Mouse (Mus musculus) embryo, embryonic 10.5 days (tissue): ENCODE data around the gene Evl.
"Not testable (repeated sequence)": the region's sequence is repeated elsewhere in the genome, so short reads cannot be mapped to it uniquely, and the experiment has no call there.

Experiments
- DNase-seq: peaks from one replicate; pipeline ENCODE4 v3.0.0-alpha.2; 2015; ENCODE audit warnings: low spot score

The Evl gene

DNA sequence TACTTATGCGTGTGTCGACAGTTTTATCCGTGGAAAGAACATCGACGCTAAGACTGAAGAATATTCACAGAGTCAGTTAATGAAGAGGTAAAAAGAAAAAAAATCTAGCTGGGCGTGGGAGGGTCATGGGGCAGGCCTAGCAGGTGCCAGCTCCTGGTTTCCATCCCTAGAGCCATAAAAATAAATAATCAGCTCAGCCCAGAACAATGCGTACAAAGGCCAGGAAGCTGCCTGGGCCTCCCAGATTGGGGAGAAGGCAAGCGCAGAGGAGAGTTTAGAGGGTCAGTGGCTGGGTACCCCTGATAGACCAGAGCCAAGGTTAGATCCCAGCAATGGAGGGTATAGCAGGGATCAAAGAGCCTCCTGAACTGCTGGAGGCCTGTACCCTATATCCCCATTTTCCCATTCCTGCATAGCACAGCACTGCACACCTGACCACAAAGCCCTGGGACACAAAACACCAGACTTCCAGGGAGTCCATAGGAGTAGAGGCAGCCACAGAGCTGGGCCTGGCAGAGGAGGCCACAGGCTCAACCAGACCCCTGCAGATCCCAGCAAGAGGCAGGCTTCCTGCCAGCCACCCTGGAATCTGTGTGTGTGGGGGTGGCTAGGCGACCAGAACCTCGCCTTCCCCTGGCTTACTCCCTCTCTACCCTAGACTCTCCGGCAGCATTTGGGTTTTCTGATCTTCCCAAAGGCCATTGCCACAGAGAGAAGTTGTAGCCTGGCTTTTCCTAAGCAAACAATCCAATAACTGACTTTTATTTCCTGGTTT, 144.4 kb downstream of the Evl start:
- no peak for DNase-seq

DNA sequence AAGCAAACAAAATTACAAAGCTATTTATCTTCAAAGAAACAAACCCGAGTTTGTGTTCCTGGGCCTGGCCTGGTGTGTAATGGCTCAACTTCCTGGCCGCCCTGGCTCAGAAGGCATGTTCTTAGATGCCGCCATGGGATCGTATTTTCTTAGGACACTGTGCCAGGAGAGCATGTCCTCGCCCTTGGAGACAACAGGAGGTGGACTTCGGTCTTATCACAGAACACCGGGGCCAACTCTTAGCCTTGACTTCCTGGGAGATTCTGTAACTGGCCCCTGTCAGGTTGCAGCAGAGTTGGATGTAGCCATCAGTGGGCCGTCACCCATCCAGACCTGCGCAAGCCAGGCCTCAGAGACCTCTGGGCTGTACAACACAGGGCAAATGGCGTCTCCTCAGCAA, 145.1 kb downstream of the Evl start:
- no peak for DNase-seq

- DNase-seq: no peak
Measured at GRCm38 (mm10) chr12:108700037-108700436, 145.5 kb downstream of the Evl start.

GRCm38 (mm10) chr12:108701221-108701620, 146.7 kb downstream of the Evl start:
- no peak for DNase-seq

DNA sequence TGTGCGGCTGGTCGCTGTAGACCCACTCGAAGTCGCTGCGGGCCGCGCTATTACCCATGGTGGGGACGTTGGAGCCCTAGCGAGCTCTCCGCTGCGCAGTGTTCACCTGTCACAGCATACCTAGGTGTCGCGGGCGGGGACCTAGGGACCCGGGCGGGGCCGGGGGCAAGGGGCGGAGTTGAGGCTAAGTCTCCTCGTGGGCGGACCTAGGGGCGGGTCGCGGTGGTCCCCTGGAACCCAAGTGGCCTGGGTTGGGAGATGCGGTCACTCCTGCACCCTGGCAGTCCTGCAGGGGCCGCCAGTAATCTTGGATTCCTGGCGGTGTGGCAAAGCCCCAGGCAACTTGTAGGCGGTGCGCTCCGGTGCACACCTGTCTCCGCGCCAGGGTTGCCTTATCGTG, 147.7 kb downstream of the Evl start, which contains the start of gene Degs2:
Degs2 (minus strand) TSS at position 131 of the 400 bp plus-strand sequence.
- DNase-seq: peak; percentile 14

GRCm38 (mm10) chr12:108705486-108705885, 151.0 kb downstream of the Evl start:
- DNase-seq: no peak

DNA sequence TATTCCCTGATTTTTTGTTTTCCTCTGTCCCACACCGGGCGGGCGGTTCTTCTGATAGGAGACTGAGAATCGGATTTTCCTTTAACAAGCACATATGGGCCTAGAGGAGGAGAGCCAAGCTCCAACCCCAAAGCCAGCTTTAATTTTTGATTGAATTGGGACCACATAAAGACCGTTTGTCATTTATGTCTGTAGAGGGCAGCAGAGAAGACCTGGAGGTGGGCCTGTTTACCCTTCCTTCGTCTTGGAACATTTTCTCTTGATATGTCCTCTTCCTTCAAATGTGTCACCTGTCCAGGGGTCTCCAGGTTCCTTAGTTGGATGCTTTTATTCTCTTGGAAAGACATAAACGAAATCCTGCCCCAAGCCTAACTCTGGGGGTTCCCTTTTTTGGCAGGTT, 151.6 kb downstream of the Evl start:
- DNase-seq: peak; percentile 46

- no peak for DNase-seq
Measured at GRCm38 (mm10) chr12:108709386-108709785, 154.9 kb downstream of the Evl start.

DNA sequence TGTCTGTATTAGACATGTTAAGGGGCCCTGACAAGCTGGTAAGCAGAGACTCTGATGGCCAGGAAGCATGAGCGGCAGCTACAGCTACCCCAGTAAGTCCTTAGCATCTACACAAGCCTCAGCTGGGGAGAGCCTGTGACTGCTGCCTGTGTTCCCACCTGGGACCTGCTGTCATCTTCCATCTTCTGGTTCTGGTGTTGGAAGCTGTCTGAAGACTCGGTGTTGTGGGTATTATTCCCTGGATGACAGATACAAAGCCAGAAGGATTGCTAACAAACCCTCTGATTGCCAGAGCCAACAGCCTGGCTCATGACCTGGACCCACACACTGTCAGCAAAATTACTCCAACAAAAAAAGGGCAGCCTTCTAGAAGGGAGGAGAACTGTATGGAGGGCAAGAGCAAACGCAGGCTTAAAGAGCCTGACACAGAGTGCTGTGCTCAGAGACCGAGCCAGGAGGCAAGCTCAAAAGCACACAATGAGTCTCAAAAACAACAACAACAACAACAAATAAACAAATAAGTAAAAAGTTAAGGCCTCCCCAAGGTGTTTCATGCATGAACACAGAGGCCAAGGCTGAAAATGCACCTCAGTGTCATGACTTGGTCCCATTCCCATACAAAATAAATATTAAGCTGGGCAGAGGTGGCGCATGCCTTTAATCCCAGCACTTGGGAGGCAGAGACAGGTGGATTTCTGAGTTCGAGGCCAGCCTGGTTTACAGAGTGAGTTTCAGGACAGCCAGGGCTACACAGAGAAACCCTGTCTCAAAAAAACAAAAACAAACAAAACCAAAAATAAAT, 155.6 kb downstream of the Evl start:
- DNase-seq: no peak

DNA sequence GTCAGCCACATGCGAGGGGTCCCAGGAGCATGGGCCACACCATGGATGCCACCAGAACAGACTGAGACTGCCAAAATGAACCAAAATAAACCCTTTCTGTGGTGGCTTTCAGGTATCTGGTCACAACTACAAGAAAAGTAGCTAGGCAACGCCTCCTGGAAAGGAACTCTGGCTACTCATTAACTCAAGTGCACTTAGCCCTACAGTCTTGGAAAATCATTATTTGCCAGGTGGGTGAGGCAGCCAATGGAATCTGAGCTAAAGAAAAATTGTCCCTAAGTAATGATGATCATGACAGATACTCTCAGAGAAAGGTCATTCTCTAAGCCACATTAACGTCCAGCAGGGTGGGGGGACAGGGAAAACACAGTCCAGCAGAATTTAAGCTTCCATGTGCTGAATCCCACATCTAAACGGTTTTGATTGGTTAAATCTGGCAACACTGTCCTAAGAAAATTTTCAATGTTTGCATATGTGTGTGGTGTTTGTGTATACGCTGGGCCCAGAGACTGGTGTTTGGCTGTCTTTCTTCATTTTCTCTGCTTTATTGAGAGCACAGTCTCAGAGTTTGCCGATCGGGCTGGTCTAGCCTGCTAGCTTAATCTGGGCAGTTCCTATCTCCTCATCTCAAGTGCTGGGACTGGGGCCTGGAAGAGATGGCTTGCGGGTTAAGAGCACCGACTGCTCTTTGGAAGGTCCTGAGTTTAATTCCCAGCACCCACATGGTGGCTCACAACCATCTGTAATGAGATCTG, 156.5 kb downstream of the Evl start:
- DNase-seq: no peak

- no peak for DNase-seq
Measured at GRCm38 (mm10) chr12:108712481-108712880, 158.0 kb downstream of the Evl start.

- not testable (repeated sequence) for DNase-seq
Measured at GRCm38 (mm10) chr12:108713972-108714371, 159.5 kb downstream of the Evl start.

DNA sequence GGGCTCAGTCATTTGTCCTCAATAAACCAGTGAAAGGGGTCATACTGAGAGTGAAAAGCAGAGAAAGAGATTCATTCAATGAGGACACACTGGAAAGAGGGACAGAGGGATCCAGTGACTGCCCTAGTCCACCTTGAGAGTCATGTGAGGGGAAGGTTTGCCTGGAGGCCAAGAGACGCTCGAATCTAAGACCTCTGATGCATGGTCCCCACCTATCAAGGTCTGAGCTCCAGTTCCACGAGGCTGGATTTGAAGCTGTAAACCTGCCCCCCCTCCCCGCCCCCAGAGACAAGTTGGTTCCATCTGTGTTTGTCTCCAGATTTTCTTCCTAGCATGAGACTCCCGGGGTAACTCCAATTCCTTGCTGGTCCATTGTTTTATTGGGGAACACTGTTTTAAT, 161.3 kb downstream of the Evl start:
- no peak for DNase-seq

DNA sequence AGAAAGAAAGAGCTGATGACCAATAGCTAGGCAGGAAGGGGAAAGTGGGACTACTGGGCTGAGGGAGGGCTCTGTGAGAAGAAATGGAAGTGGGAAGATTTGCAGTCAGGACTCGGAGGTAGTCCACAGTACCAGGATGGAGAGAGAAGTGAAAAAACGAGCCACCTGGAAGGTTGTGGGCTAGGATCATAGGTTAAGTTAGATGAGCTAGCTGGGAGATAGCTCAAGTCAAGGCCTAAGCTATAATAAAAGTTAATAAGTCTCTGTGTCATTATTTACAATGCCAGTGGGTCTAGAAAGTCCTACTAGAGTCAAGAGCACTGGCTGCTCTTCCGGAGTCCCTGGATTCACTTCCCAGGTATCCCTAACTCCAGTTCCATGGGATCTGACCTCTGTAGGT, 164.0 kb downstream of the Evl start:
- no peak for DNase-seq

DNA sequence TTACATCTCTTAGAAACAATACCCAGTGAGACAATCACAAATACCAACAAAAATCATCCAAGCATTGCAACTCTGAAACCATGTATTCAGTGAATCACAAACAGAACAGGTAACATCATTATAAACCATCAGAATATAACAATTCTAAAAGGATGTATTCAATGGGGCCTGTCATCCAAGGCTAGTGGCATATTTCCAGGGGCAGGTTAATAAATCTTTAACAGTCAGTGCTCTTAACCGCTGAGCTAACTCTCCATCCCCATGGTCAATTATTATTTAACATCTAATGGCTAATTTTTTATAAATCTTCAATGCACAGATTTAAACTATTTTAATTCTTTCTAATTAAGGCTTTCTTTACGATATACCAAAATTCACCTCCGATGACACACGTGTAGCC, 167.9 kb downstream of the Evl start:
- DNase-seq: no peak

DNA sequence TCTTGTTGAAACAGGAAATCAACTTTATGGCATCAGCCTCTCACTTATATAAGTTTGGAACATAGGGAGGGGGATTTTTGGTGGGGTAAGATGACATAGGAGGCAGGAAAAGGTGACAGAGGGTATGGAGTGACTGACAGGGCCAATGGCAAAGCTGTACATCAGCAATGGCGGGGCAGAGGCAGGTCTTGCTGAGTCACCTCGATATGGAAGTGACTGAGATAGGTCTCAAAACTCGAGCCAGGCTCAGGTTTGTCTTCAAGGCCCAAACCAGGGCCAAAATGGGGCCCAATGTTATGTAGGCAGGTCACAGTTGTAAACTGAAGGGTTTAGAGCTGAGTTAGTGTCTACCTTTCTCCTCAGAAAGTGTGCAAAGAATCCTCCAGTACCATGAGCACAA, 169.3 kb downstream of the Evl start:
- DNase-seq: no peak

- no peak for DNase-seq
Measured at GRCm38 (mm10) chr12:108734386-108734785, 179.9 kb downstream of the Evl start.

DNA sequence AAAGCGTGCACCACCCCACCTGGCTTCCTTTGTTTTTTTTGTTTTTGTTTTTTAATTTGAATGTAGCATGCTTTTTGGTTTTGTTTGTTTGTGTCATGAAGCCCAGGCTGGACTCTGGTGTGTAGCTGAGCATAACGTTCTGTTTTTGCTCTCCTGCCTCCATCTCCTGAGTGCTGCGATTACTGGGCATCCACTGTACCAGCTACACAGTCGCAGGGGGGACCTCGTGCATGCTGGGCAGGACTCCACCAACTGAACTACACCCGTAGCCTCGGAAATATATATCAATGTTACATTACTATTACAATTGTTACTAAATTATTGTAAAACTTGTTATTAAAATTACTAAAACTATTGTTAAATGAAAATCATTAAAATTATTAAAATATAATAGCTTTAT, 183.3 kb downstream of the Evl start:
- no peak for DNase-seq
